Mouse (Mus musculus) erythroblast, embryonic 14.5 days (primary cell): ENCODE measurements around the gene 4930435E12Rik.

ENCODE experiments used
- GATA1 ChIP-seq: IDR thresholded peaks from 2 replicates; pipeline ENCODE4 v1.6.1; 2012; ENCODE audit warnings: low read length, inconsistent platforms, mixed read lengths
- TAL1 ChIP-seq: IDR thresholded peaks from 3 replicates; pipeline ENCODE4 v1.6.1; 2012; ENCODE audit warnings: low read length, inconsistent platforms, mixed read lengths

DNA sequence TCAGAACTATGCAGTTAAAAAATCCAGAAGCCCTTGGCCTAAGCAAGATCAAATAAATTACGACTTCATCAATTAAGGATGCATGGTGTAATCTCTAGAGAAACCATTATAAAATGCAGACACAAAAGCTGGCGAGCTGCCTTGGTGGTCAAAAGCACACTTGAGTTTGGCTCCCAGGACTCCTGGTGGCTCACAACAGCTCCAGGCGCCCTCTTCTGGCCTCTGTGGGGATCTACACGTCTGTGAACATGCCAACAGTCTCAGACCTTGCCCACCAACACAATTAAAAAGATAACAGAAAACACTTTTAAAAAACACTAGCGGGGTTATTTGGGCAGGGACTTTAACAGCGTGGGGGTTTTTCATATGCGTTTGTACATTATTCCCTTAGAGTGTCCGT is 16.0 kb downstream of the 4930435E12Rik start:
- no peak for TF ChIP-seq GATA1
- no peak for TF ChIP-seq TAL1
